Mouse (Mus musculus): ENCODE data around the gene Ntm. TPM values are rescaled to one million over a fixed set of nuclear protein-coding genes. Genes with fewer than 3 reads are reported as not detected.

Gene Ntm
- polyA plus RNA-seq, 1 experiment from 2014 or later = 26.5 TPM

- H3K27me3 ChIP-seq = no peaks in the 10 kb centered on the region
- H3K9me3 ChIP-seq (replicated peaks) = no peaks in the 10 kb centered on the region
- no peaks in the 10 kb centered on the region; the same call in 1 of the 2 replicates for H3K4me1 ChIP-seq (replicated peaks)
- no peak for ATAC-seq (replicated peaks; ENCODE audit: insufficient number of reproducible peaks, insufficient read depth, low FRiP score, low read depth)
- no peaks in the 10 kb centered on the region for H3K36me3 ChIP-seq
- no peak overlapping the region for H3K9ac ChIP-seq
- no peak overlapping the region for H3K4me2 ChIP-seq
- 74% methylated on average over 3 of the region's 3 CpGs for WGBS
- H3K4me3 ChIP-seq = no peak overlapping the region
- H3K27ac ChIP-seq = no peak overlapping the region
These were observed 632.5 kb downstream of the Ntm start for GRCm38 (mm10) chr9:29330486-29330885.

- H3K27me3 ChIP-seq = no peaks in the 10 kb centered on the region
- no peaks in the 10 kb centered on the region for H3K9me3 ChIP-seq (replicated peaks)
- no peaks in the 10 kb centered on the region for H3K36me3 ChIP-seq
- no peak for ATAC-seq (replicated peaks; ENCODE audit: insufficient number of reproducible peaks, insufficient read depth, low FRiP score, low read depth)
- no peak overlapping the region for H3K4me3 ChIP-seq
- no peak overlapping the region for H3K4me2 ChIP-seq
- WGBS = 88% methylated on average over 3 of the region's 3 CpGs
- H3K9ac ChIP-seq = no peak overlapping the region
- no peaks in the 10 kb centered on the region for H3K4me1 ChIP-seq (replicated peaks)
- no peak overlapping the region for H3K27ac ChIP-seq
These were observed 636.7 kb downstream of the Ntm start for GRCm38 (mm10) chr9:29326283-29326682.

- Histone ChIP-seq H3K4me2 (no peak overlapping the region), H3K9me3 (replicated peaks) (no peaks in the 10 kb centered on the region), H3K27me3 (no peaks in the 10 kb centered on the region), H3K27ac (no peak overlapping the region), H3K4me3 (no peak overlapping the region), H3K4me1 (replicated peaks) (no peaks in the 10 kb centered on the region), H3K9ac (no peak overlapping the region), H3K36me3 (no peaks in the 10 kb centered on the region)
- WGBS = 69% methylated on average over 8 of the region's 8 CpGs
- no peak for ATAC-seq (replicated peaks; ENCODE audit: insufficient number of reproducible peaks, insufficient read depth, low FRiP score, low read depth)
These were observed 637.8 kb downstream of the Ntm start for GRCm38 (mm10) chr9:29325137-29325536.

DNA sequence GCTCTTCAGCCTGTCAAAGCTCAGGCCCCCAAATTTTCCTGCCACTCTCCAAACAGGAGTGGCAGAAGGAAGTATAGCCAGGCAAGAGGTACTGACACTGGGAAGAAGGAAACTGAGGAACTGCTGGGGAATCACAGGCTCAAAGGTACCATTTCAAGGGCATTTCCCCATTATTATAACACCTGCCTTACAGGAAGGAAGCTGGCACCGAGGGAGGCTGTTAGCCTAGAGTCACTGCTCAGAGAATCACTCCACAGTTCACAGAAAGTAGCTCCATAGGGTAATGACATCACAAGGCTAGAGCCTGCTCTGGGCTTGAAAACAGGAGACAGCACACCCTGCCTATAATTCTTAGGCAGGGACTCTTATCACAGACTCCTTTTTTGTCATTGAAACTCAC is 643.7 kb downstream of the Ntm start:
- 50% methylated on average over 1 of the region's 1 CpGs for WGBS
- no peaks in the 10 kb centered on the region for H3K36me3 ChIP-seq
- H3K4me1 ChIP-seq (replicated peaks) = peaks cover 16% of the 10 kb centered on the region
- ATAC-seq (replicated peaks; ENCODE audit: insufficient number of reproducible peaks, insufficient read depth, low FRiP score, low read depth) = no peak
- H3K4me2 ChIP-seq = no peak overlapping the region
- no peaks in the 10 kb centered on the region for H3K27me3 ChIP-seq
- no peak overlapping the region for H3K9ac ChIP-seq
- H3K4me3 ChIP-seq = no peak overlapping the region
- H3K9me3 ChIP-seq (replicated peaks) = no peaks in the 10 kb centered on the region
- no peak overlapping the region for H3K27ac ChIP-seq

DNA sequence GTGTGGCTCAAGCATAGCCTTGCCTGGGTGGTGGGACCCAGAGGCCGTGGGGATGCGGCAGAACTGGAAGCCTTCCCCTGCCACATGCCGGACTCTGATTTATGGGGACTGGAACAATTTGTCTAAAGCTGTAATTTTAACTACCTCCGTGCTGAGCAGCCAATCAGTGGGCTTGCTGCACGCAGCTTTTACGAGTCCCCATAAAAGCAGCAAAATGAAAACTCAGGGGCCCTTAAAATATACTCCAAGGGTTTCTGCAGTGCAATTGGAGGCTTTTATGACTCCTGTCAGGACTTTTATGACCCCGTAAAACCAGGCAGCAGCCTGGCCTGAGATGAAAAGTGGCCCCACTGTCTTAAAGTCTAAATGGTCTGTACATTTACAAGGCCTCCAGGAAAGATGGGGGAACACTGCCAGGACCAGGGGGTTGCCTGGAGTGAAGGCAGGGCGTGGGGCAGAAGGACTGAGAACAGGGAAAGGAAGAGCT is 644.2 kb downstream of the Ntm start:
- H3K27me3 ChIP-seq = no peaks in the 10 kb centered on the region
- no peaks in the 10 kb centered on the region for H3K36me3 ChIP-seq
- H3K4me1 ChIP-seq (replicated peaks) = peaks cover 16% of the 10 kb centered on the region
- H3K4me2 ChIP-seq = no peak overlapping the region
- no peak overlapping the region for H3K27ac ChIP-seq
- H3K9ac ChIP-seq = no peak overlapping the region
- no peak for ATAC-seq (replicated peaks; ENCODE audit: insufficient number of reproducible peaks, insufficient read depth, low FRiP score, low read depth)
- no peak overlapping the region for H3K4me3 ChIP-seq
- 78% methylated on average over 8 of the region's 8 CpGs for WGBS
- H3K9me3 ChIP-seq (replicated peaks) = no peaks in the 10 kb centered on the region

DNA sequence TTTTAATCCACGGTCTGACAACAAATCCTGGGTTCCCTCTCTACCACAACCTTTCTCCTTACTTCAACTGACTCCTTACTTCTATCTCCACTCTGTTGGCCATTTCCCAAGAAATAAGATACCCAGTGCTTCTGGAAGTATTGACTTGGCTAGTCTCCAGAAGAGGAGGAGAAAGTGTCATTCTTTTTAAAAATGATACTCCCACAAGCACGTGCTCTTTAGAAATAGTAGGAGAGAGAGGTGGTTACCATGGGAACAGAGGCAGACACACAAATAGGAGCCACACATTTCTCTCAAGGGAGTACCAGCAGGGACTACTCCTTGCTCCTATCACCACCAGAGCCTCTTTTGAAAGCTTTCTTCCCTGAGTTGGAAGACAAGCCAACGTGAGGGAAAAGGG is 645.3 kb downstream of the Ntm start:
- Histone ChIP-seq H3K27ac (0 out of 2 replicates have a peak overlapping the region, but pooled peaks have one; percentile 25), H3K36me3 (no peaks in the 10 kb centered on the region), H3K4me2 (no peak overlapping the region), H3K9me3 (replicated peaks) (no peaks in the 10 kb centered on the region), H3K4me3 (no peak overlapping the region), H3K27me3 (no peaks in the 10 kb centered on the region), H3K4me1 (replicated peaks) (peaks cover 16% of the 10 kb centered on the region), H3K9ac (no peak overlapping the region)
- ATAC-seq (replicated peaks; ENCODE audit: insufficient number of reproducible peaks, insufficient read depth, low FRiP score, low read depth) = 0 out of 2 replicates have a peak, but pooled peaks have one; percentile 50
- 17% methylated on average over 3 of the region's 3 CpGs for WGBS

DNA sequence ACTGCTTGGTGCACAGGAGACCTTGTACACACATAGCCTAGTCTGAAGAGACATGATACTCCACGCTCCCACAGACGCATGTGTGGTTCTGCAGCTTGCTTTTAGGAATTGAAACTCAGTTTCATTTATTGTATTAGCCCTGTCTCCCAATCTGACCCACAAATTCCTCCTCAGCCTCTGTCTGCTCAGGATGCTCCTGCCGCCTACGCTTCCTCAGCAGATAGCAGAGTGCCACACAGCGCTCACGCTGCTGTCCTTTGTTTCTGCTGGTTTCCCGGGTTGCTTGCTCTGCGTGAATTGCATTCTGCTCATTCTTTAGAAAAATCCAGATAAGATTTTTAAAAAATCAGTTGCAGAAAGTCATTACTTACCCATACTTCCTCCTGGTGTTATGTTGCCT is 647.1 kb downstream of the Ntm start:
- Histone ChIP-seq H3K27me3 (no peaks in the 10 kb centered on the region), H3K4me2 (no peak overlapping the region), H3K27ac (no peak overlapping the region), H3K36me3 (no peaks in the 10 kb centered on the region), H3K4me3 (no peak overlapping the region), H3K4me1 (replicated peaks) (peaks cover 16% of the 10 kb centered on the region), H3K9ac (no peak overlapping the region), H3K9me3 (replicated peaks) (no peaks in the 10 kb centered on the region)
- 31% methylated on average over 8 of the region's 8 CpGs for WGBS
- ATAC-seq (replicated peaks; ENCODE audit: insufficient number of reproducible peaks, insufficient read depth, low FRiP score, low read depth) = no peak; the same call in 1 of the 2 replicates

- H3K36me3 ChIP-seq = no peaks in the 10 kb centered on the region
- no peak overlapping the region for H3K4me2 ChIP-seq
- no peaks in the 10 kb centered on the region for H3K27me3 ChIP-seq
- no peaks in the 10 kb centered on the region for H3K4me1 ChIP-seq (replicated peaks)
- no peak overlapping the region for H3K4me3 ChIP-seq
- WGBS = 27% methylated on average over 2 of the region's 2 CpGs
- H3K27ac ChIP-seq = no peak overlapping the region
- no peak for ATAC-seq (replicated peaks; ENCODE audit: insufficient number of reproducible peaks, insufficient read depth, low FRiP score, low read depth)
- no peak overlapping the region for H3K9ac ChIP-seq
- H3K9me3 ChIP-seq (replicated peaks) = no peaks in the 10 kb centered on the region
These were observed 656.0 kb downstream of the Ntm start for GRCm38 (mm10) chr9:29306961-29307360.

- WGBS = 87% methylated on average over 3 of the region's 3 CpGs
- Histone ChIP-seq H3K4me1 (replicated peaks) (peaks cover 15% of the 10 kb centered on the region), H3K36me3 (no peaks in the 10 kb centered on the region), H3K27ac (no peak overlapping the region), H3K9me3 (replicated peaks) (no peaks in the 10 kb centered on the region), H3K4me2 (no peak overlapping the region), H3K27me3 (no peaks in the 10 kb centered on the region), H3K9ac (no peak overlapping the region), H3K4me3 (no peak overlapping the region)
- no peak for ATAC-seq (replicated peaks; ENCODE audit: insufficient number of reproducible peaks, insufficient read depth, low FRiP score, low read depth)
These were observed 664.6 kb downstream of the Ntm start for GRCm38 (mm10) chr9:29298340-29298739.

DNA sequence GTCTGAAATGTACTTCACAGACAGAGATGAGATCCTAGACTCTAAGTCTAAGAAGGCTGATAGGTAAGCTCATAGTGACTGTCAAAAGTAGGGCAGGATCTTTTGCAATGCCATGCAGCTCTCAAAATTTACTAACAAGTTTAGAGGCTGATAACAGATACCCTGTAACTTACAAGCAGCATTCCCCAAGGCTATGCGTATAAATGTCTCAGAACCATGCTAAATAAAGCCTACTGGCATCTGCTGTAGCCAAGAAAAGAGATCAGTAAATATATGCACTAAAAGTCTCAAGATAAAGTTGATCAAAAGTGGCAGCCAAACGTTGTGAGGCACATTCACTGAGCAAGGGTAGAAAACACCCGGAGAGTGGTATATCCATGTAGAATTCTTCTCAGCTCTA is 666.2 kb downstream of the Ntm start:
- Histone ChIP-seq H3K27me3 (no peaks in the 10 kb centered on the region), H3K9ac (no peak overlapping the region), H3K4me1 (replicated peaks) (peaks cover 15% of the 10 kb centered on the region), H3K36me3 (no peaks in the 10 kb centered on the region), H3K9me3 (replicated peaks) (no peaks in the 10 kb centered on the region), H3K27ac (no peak overlapping the region), H3K4me3 (no peak overlapping the region), H3K4me2 (no peak overlapping the region)
- 52% methylated on average over 3 of the region's 3 CpGs for WGBS
- ATAC-seq (replicated peaks; ENCODE audit: insufficient number of reproducible peaks, insufficient read depth, low FRiP score, low read depth) = no peak

- Histone ChIP-seq H3K27ac (peak overlapping the region; percentile 76), H3K4me2 (peak overlapping the region; percentile 39), H3K36me3 (no peaks in the 10 kb centered on the region), H3K4me1 (replicated peaks) (peaks cover 16% of the 10 kb centered on the region), H3K27me3 (no peaks in the 10 kb centered on the region), H3K9me3 (replicated peaks) (no peaks in the 10 kb centered on the region), H3K9ac (no peak overlapping the region), H3K4me3 (no peak overlapping the region)
- peak; percentile 79; the same call in 1 of the 2 replicates for ATAC-seq (replicated peaks; ENCODE audit: insufficient number of reproducible peaks, insufficient read depth, low FRiP score, low read depth)
- WGBS = 36% methylated on average over 7 of the region's 7 CpGs
These were observed 674.8 kb downstream of the Ntm start for GRCm38 (mm10) chr9:29288003-29288704.

DNA sequence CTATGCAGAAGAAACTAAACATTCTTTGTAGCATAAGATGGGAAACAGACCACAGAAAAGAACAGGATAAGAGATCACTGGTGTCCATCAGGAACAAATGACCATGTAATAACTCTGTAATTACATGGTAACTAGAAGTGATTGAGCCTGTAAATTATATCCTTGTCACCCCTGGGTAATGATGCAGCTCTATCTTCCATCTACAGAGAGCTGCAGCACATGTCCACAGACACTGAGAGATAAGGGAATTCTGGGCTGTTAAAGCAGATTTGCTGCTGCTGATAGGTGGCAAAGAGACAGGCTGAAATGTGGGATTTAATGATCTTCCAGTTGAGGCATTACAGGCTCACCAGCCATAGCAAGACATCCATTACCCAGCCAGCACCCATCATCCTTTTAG is 677.8 kb downstream of the Ntm start:
- no peak for ATAC-seq (replicated peaks; ENCODE audit: insufficient number of reproducible peaks, insufficient read depth, low FRiP score, low read depth)

More for the DNA sequence above, 677.8 kb downstream of the Ntm start:
- H3K4me3 ChIP-seq = no peak overlapping the region
- H3K36me3 ChIP-seq = no peaks in the 10 kb centered on the region
- no peak overlapping the region for H3K9ac ChIP-seq
- H3K27ac ChIP-seq = no peak overlapping the region
- H3K4me1 ChIP-seq (replicated peaks) = peaks cover 15% of the 10 kb centered on the region
- no peaks in the 10 kb centered on the region for H3K9me3 ChIP-seq (replicated peaks)
- no peaks in the 10 kb centered on the region for H3K27me3 ChIP-seq
- H3K4me2 ChIP-seq = no peak overlapping the region

Data from heart, embryonic 15.5 days (tissue).